Mouse (Mus musculus): ENCODE measurements around the gene Etnk1. TPM values are rescaled to one million over a fixed set of nuclear protein-coding genes. Genes with fewer than 3 reads are reported as not detected.

Etnk1 gene
- total and polyA plus RNA-seq, 3 experiments = 28.4 to 281 (median 199) TPM

DNA sequence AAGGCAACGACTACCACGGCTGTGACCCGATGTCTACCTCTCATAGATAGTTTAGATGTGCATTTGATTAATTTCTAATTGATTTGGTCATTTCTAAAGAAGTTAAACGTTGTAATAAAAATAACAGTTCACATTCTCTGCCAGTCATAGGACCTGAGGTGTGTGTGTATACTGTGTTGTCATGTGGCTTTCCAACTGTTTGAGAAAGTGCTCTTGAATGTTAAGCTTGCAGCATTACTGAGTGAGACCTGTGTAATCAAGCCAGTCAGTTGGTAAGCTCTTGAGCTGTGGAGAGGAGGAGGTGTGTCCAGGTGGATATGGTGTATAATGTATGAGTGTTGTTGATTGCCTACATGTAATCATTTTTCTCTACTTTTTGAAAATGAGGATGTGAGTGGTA is 12.2 kb downstream of the Etnk1 start:
- Histone ChIP-seq H3K27me3 (ENCODE audit: insufficient read depth, low read length) (no peaks in the 10 kb centered on the region), H3K4me3 (ENCODE audit: low read depth, low read length) (no peak overlapping the region), H3K36me3 (replicated peaks) (peaks cover 100% of the 10 kb centered on the region), H3K9me3 (replicated peaks) (no peaks in the 10 kb centered on the region), H3K4me1 (ENCODE audit: insufficient read depth, low read depth, low read length) (peaks cover 45% of the 10 kb centered on the region)
- TF ChIP-seq TAL1 (conservative IDR thresholded peaks at IDR 0.05; ENCODE audit: low read depth, low read length) (no peak), POLR2AphosphoS5 (IDR thresholded peaks at IDR 0.05; ENCODE audit: insufficient replicate concordance, low read depth, low read length) (no peak), GATA2 (IDR thresholded peaks at IDR 0.05; ENCODE audit: borderline replicate concordance, low read depth, low read length) (no peak), CTCF (IDR thresholded peaks at IDR 0.05; ENCODE audit: low read depth, low read length) (no peak), GATA1 (IDR thresholded peaks at IDR 0.05; ENCODE audit: borderline replicate concordance, low read length) (no peak)
- DNase-seq (ENCODE audit: low spot score) = no peak
- no peak for ATAC-seq (ENCODE audit: extremely low read depth, insufficient number of reproducible peaks, low FRiP score, poor library complexity, severe bottlenecking)

DNA sequence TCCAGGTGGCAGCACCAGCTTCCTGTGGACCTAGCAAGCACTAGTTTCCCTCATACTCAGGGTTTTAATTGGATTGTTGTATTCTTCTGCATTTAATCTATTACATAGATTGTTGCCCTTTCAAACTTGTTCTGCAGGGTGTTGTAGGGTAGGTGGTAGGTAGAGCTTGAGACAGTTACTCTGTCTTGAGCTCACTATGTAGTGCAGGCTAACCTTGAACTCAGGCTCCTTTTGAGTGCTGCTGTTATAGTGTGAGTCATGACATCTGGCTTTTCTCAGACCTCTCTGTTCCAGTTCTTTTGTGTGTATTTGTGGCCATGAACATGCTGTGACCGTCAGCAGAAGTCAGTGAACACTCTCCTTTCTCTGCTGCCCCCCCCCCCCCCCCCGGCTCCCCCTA is 12.7 kb downstream of the Etnk1 start:
- DNase-seq (ENCODE audit: low spot score) (no peak), ATAC-seq (ENCODE audit: extremely low read depth, insufficient number of reproducible peaks, low FRiP score, poor library complexity, severe bottlenecking) (no peak)
- H3K27me3 ChIP-seq (ENCODE audit: insufficient read depth, low read length) = no peaks in the 10 kb centered on the region
- no peak overlapping the region for H3K4me3 ChIP-seq (ENCODE audit: low read depth, low read length)
- peaks cover 100% of the 10 kb centered on the region for H3K36me3 ChIP-seq (replicated peaks)
- TF ChIP-seq CTCF (IDR thresholded peaks at IDR 0.05; ENCODE audit: low read depth, low read length) (no peak), GATA1 (IDR thresholded peaks at IDR 0.05; ENCODE audit: borderline replicate concordance, low read length) (no peak), TAL1 (conservative IDR thresholded peaks at IDR 0.05; ENCODE audit: low read depth, low read length) (no peak), POLR2AphosphoS5 (IDR thresholded peaks at IDR 0.05; ENCODE audit: insufficient replicate concordance, low read depth, low read length) (no peak), GATA2 (IDR thresholded peaks at IDR 0.05; ENCODE audit: borderline replicate concordance, low read depth, low read length) (no peak)
- peaks cover 41% of the 10 kb centered on the region for H3K4me1 ChIP-seq (ENCODE audit: insufficient read depth, low read depth, low read length)
- no peaks in the 10 kb centered on the region for H3K9me3 ChIP-seq (replicated peaks)

DNA sequence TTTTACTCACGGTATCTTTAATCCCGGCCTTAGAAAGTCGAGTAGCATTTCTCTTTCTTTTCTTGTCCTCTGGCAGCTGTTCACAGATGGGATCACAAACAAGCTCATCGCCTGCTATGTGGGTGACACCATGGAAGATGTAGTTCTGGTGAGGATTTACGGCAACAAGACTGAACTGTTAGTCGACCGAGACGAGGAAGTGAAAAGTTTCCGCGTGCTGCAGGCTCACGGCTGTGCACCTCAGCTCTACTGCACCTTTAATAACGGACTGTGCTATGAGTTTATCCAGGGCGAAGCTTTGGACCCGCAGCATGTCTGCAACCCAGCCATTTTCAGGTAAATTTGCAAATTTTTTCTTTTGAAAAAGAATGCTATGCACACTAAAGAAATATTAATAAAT is 13.5 kb downstream of the Etnk1 start:
- DNase-seq (ENCODE audit: low spot score) = no peak
- H3K4me3 ChIP-seq (ENCODE audit: low read depth, low read length) = no peak overlapping the region
- peaks cover 37% of the 10 kb centered on the region for H3K4me1 ChIP-seq (ENCODE audit: insufficient read depth, low read depth, low read length)
- TF ChIP-seq CTCF (IDR thresholded peaks at IDR 0.05; ENCODE audit: low read depth, low read length) (no peak), GATA2 (IDR thresholded peaks at IDR 0.05; ENCODE audit: borderline replicate concordance, low read depth, low read length) (no peak), POLR2AphosphoS5 (IDR thresholded peaks at IDR 0.05; ENCODE audit: insufficient replicate concordance, low read depth, low read length) (no peak), GATA1 (IDR thresholded peaks at IDR 0.05; ENCODE audit: borderline replicate concordance, low read length) (no peak), TAL1 (conservative IDR thresholded peaks at IDR 0.05; ENCODE audit: low read depth, low read length) (no peak)
- H3K36me3 ChIP-seq (replicated peaks) = peaks cover 100% of the 10 kb centered on the region
- no peak for ATAC-seq (ENCODE audit: extremely low read depth, insufficient number of reproducible peaks, low FRiP score, poor library complexity, severe bottlenecking)
- no peaks in the 10 kb centered on the region for H3K9me3 ChIP-seq (replicated peaks)
- no peaks in the 10 kb centered on the region for H3K27me3 ChIP-seq (ENCODE audit: insufficient read depth, low read length)

DNA sequence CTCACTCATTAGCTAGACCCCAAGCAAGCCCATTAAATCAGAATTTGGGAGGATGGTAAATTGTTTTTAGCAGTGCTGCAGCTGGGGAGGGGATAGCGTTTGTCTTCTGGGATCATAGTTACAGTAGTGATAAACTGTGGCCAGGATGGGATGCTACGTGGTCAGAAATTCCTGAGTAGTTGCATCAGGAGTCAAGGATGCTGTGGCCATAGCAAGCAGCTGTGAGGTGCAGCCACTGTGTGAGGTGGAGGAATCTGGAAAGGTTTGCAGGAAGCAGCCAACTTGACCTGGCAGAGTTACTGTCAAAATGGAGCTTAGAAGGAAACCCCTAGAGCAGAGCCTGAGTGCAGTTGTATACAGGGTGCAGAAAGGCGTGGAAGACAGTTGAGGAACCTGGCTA is 17.1 kb downstream of the Etnk1 start:
- no peaks in the 10 kb centered on the region for H3K27me3 ChIP-seq (ENCODE audit: insufficient read depth, low read length)
- ATAC-seq (ENCODE audit: extremely low read depth, insufficient number of reproducible peaks, low FRiP score, poor library complexity, severe bottlenecking) (no peak), DNase-seq (ENCODE audit: low spot score) (no peak)
- peaks cover 89% of the 10 kb centered on the region for H3K36me3 ChIP-seq (replicated peaks)
- no peak overlapping the region for H3K4me3 ChIP-seq (ENCODE audit: low read depth, low read length)
- TF ChIP-seq GATA1 (IDR thresholded peaks at IDR 0.05; ENCODE audit: borderline replicate concordance, low read length) (no peak), TAL1 (conservative IDR thresholded peaks at IDR 0.05; ENCODE audit: low read depth, low read length) (no peak), GATA2 (IDR thresholded peaks at IDR 0.05; ENCODE audit: borderline replicate concordance, low read depth, low read length) (no peak), POLR2AphosphoS5 (IDR thresholded peaks at IDR 0.05; ENCODE audit: insufficient replicate concordance, low read depth, low read length) (no peak), CTCF (IDR thresholded peaks at IDR 0.05; ENCODE audit: low read depth, low read length) (no peak)
- no peaks in the 10 kb centered on the region for H3K9me3 ChIP-seq (replicated peaks)
- H3K4me1 ChIP-seq (ENCODE audit: insufficient read depth, low read depth, low read length) = peaks cover 18% of the 10 kb centered on the region

DNA sequence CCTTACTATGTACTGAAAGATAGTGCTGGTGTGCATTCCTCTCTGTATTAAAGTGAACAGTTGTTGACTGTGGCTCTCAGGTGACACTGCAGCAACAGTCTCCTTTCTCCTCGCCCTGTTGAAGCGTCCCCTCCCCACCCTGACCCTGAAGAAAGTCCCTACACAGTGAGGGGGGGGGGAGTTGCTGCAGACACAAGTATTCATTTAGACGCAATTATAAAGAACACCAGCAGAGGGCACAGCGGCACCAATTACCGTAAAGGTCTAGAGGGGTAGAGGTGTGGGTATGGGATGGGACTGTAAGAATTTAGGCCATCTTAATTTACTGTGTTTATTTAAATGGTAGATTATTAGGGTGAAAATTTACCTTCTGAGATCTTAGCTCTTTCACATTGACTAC is 17.7 kb downstream of the Etnk1 start:
- H3K4me3 ChIP-seq (ENCODE audit: low read depth, low read length) = no peak overlapping the region
- no peak for ATAC-seq (ENCODE audit: extremely low read depth, insufficient number of reproducible peaks, low FRiP score, poor library complexity, severe bottlenecking)
- H3K36me3 ChIP-seq (replicated peaks) = peaks cover 88% of the 10 kb centered on the region
- TF ChIP-seq GATA2 (IDR thresholded peaks at IDR 0.05; ENCODE audit: borderline replicate concordance, low read depth, low read length) = no peak
- TF ChIP-seq TAL1 (conservative IDR thresholded peaks at IDR 0.05; ENCODE audit: low read depth, low read length) = no peak
- no peak for TF ChIP-seq CTCF (IDR thresholded peaks at IDR 0.05; ENCODE audit: low read depth, low read length)
- no peak for TF ChIP-seq GATA1 (IDR thresholded peaks at IDR 0.05; ENCODE audit: borderline replicate concordance, low read length)
- TF ChIP-seq POLR2AphosphoS5 (IDR thresholded peaks at IDR 0.05; ENCODE audit: insufficient replicate concordance, low read depth, low read length) = no peak
- H3K9me3 ChIP-seq (replicated peaks) = no peaks in the 10 kb centered on the region
- peaks cover 18% of the 10 kb centered on the region for H3K4me1 ChIP-seq (ENCODE audit: insufficient read depth, low read depth, low read length)
- H3K27me3 ChIP-seq (ENCODE audit: insufficient read depth, low read length) = no peaks in the 10 kb centered on the region
- DNase-seq (ENCODE audit: low spot score) = no peak

DNA sequence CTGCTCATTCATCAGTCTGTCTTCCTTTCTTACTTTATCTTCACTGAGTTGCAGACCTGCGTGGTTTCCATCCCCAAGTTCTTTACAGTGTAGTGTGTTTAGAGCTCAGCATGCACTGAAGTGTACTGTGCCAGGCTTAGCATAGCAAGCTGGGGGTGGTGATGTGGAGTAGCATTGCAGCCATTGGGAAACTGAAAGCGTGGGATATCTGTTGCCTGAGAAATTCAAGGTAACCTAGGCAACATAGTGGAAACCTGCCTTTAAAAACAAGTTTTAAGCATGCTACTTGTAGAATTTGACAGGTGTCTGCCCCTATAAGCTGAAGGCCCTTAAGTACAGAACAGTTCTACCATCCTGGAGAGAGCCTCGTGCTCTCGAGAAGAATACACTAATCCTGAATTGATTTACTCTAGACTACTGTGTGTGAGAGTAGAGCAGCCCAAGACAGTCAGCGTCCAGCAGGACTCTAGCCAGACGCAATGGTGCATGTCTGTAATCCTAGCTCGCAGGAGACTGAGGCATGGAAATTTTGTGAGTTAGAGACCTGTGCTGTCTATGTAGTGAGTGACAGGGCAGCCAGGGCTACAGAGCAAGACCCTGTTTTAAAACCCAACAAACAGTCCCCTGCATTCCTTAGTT is 23.9 kb downstream of the Etnk1 start:
- TF ChIP-seq TAL1 (conservative IDR thresholded peaks at IDR 0.05; ENCODE audit: low read depth, low read length) (no peak), GATA2 (IDR thresholded peaks at IDR 0.05; ENCODE audit: borderline replicate concordance, low read depth, low read length) (no peak), CTCF (IDR thresholded peaks at IDR 0.05; ENCODE audit: low read depth, low read length) (no peak), GATA1 (IDR thresholded peaks at IDR 0.05; ENCODE audit: borderline replicate concordance, low read length) (no peak)

More for the DNA sequence above, 23.9 kb downstream of the Etnk1 start:
- Histone ChIP-seq H3K27me3 (ENCODE audit: insufficient read depth, low read length) (no peaks in the 10 kb centered on the region), H3K36me3 (replicated peaks) (peaks cover 87% of the 10 kb centered on the region), H3K9me3 (replicated peaks) (no peaks in the 10 kb centered on the region), H3K4me1 (ENCODE audit: insufficient read depth, low read depth, low read length) (peaks cover 8% of the 10 kb centered on the region), H3K4me3 (ENCODE audit: low read depth, low read length) (no peak overlapping the region)
- ATAC-seq (ENCODE audit: extremely low read depth, insufficient number of reproducible peaks, low FRiP score, poor library complexity, severe bottlenecking) (no peak), DNase-seq (ENCODE audit: low spot score) (no peak)
